Mouse (Mus musculus): ENCODE results near the gene Tsnax. TPM values are rescaled to one million over a fixed set of nuclear protein-coding genes. Genes with fewer than 3 reads are reported as not detected.
A peak's percentile ranks its signal among the peaks of the same experiment; 100 is the strongest.

Tsnax gene
- polyA plus RNA-seq, 1 experiment from 2014 or later: 162 TPM

DNA sequence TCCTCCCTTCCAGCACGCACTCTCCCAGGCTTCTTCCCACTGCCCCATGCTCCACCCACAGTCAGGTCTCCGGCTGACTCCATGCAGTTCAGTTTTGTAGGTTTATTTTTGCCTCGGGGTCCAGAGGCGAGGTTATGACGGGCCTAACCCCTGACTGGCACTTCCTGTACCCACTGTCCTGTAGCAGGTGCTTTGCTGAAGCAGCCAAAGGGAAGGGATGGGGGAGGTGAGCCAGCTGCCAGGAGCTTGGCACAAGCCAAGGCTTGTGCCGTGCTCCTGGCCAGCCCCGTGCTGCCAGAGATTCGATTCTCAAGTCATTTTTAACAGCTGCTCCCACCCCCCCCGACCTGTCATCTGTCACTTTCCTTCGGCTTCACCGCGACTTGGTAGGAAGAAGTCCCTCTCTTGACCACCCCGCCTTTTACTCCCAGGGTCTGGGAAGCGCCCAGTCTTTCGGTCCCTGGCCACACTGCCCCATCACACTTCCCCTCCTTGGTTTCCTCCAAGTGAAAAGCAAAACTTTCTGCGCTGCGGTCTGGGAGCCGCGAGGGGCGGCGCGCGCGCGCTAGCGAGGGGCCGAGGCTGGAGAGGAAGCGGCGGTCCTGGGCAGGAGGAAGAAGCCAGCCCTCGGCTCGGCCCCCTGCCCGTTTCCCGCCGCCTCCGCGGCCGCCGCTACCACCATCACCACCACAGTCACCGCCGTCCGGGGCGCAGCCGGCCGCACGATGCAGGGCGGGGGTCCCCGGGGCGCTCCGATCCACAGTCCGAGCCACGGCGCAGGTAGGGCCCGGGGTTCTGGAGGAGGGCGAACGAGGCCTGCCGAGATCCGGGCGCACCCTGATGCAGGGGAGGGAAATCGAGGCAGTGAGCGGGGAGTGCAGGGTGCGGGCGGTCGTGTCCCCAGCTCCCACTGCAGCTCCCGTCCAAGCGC lies 41.0 kb downstream of the Tsnax start, which contains the start of gene Disc1:
Gene Disc1, plus strand, starts transcription at position 691 of the 931 bp plus-strand sequence.
- peak; percentile 50 for ATAC-seq
- H3K27ac ChIP-seq (ENCODE audit: low read length): no peak within 1 kb of the TSS
- WGBS: 3% methylated on average over 55 of the region's 65 CpGs
- H3K36me3 ChIP-seq (ENCODE audit: control insufficient read depth, insufficient read depth): no peaks in the 10 kb centered on the region
- H3K4me3 ChIP-seq (replicated peaks; ENCODE audit: low read length): peak within 1 kb of the TSS; percentile 53
- peak within 1 kb of the TSS; percentile 88 for H3K4me2 ChIP-seq (ENCODE audit: low read length)
- peaks cover 9% of the 10 kb centered on the region for H3K4me1 ChIP-seq (replicated peaks; ENCODE audit: control insufficient read depth, insufficient read depth, low read length)
- H3K9ac ChIP-seq (replicated peaks; ENCODE audit: low read depth, low read length): peak within 1 kb of the TSS; percentile 62
- H3K27me3 ChIP-seq (replicated peaks; ENCODE audit: control insufficient read depth, insufficient read depth, low read length): peaks cover 26% of the 10 kb centered on the region
- no peaks in the 10 kb centered on the region for H3K9me3 ChIP-seq (ENCODE audit: control insufficient read depth, low read length)

DNA sequence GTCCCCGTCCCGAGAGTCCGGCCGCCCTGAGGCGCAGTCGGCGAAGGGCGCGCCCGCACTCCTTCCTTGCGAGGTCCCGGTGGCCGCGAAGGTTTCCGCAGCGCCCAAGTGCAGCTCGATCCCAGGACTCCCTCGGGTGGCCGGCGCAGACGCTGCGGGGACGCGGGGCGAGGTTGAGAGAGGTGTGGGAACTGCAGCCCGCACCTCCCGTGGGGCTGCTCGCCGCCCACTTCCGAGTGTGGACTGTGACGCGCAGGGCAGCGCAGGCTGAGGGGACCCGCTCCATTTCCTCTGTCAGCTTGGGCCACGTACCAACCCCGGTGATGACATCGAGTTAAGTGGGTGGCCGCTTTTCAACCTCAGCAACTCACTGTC lies 41.6 kb downstream of the Tsnax start:
- no peaks in the 10 kb centered on the region for H3K36me3 ChIP-seq (ENCODE audit: control insufficient read depth, insufficient read depth)
- H3K4me3 ChIP-seq (replicated peaks; ENCODE audit: low read length): peak overlapping the region; percentile 53
- peaks cover 9% of the 10 kb centered on the region for H3K4me1 ChIP-seq (replicated peaks; ENCODE audit: control insufficient read depth, insufficient read depth, low read length)
- H3K9ac ChIP-seq (replicated peaks; ENCODE audit: low read depth, low read length): peak overlapping the region; percentile 62
- ATAC-seq: peak; percentile 57; the same call in 1 of the 2 replicates
- WGBS: under 1% methylated on average over 38 of the region's 38 CpGs
- no peak overlapping the region for H3K27ac ChIP-seq (ENCODE audit: low read length)
- H3K4me2 ChIP-seq (ENCODE audit: low read length): peak overlapping the region; percentile 88
- H3K9me3 ChIP-seq (ENCODE audit: control insufficient read depth, low read length): no peaks in the 10 kb centered on the region
- H3K27me3 ChIP-seq (replicated peaks; ENCODE audit: control insufficient read depth, insufficient read depth, low read length): peaks cover 26% of the 10 kb centered on the region

DNA sequence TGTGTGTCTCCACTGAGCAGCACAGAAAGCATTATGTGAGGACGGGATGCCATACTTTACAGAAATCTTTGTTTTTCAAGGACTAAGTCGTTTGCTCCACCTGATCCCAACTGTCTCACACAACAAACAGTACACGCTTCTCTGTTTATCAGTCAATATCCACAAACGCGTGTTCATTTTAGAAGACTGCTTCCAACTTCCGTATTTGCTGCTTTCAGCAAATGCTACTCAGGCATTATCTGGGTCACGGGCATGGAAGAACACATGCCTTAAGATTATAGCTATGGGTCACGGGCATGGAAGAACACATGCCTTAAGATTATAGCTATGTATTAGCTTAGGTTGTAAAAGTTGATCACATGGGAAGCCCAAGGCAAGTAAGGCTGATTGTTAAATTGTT lies 48.1 kb downstream of the Tsnax start:
- Histone ChIP-seq H3K36me3 (ENCODE audit: control insufficient read depth, insufficient read depth) (no peaks in the 10 kb centered on the region), H3K4me2 (ENCODE audit: low read length) (no peak overlapping the region), H3K4me3 (replicated peaks; ENCODE audit: low read length) (no peak overlapping the region), H3K27ac (ENCODE audit: low read length) (no peak overlapping the region), H3K9ac (replicated peaks; ENCODE audit: low read depth, low read length) (no peak overlapping the region), H3K4me1 (replicated peaks; ENCODE audit: control insufficient read depth, insufficient read depth, low read length) (no peaks in the 10 kb centered on the region), H3K27me3 (replicated peaks; ENCODE audit: control insufficient read depth, insufficient read depth, low read length) (no peaks in the 10 kb centered on the region; the same call in 1 of the 2 replicates), H3K9me3 (ENCODE audit: control insufficient read depth, low read length) (no peaks in the 10 kb centered on the region)
- no peak for ATAC-seq
- 87% methylated on average over 8 of the region's 8 CpGs for WGBS

DNA sequence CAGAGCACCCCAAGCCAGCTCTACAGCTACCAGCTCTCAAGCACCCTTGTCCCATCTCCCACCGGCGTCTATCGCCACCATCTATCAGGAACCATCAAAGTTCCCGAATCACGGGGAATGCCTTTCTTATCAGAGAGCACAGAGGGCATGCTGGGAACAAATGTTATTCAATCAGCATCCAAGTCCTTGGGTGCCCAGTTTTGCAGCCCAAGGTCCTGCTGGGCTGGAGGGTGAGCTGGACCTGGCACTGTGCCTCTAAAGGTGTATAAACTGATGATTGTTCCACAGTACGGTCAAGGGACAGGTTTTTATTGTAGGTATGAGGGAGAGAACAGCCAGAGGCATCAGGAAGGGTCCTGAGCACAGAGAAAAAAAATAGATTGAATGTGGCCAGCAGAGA lies 52.8 kb downstream of the Tsnax start:
- H3K4me1 ChIP-seq (replicated peaks; ENCODE audit: control insufficient read depth, insufficient read depth, low read length): peaks cover 8% of the 10 kb centered on the region; the same call in 1 of the 2 replicates
- H3K27me3 ChIP-seq (replicated peaks; ENCODE audit: control insufficient read depth, insufficient read depth, low read length): no peaks in the 10 kb centered on the region
- no peak overlapping the region for H3K27ac ChIP-seq (ENCODE audit: low read length)
- ATAC-seq: no peak
- H3K9me3 ChIP-seq (ENCODE audit: control insufficient read depth, low read length): no peaks in the 10 kb centered on the region
- H3K36me3 ChIP-seq (ENCODE audit: control insufficient read depth, insufficient read depth): no peaks in the 10 kb centered on the region
- 88% methylated on average over 6 of the region's 6 CpGs for WGBS
- no peak overlapping the region for H3K4me2 ChIP-seq (ENCODE audit: low read length)
- H3K9ac ChIP-seq (replicated peaks; ENCODE audit: low read depth, low read length): no peak overlapping the region
- no peak overlapping the region for H3K4me3 ChIP-seq (replicated peaks; ENCODE audit: low read length)

DNA sequence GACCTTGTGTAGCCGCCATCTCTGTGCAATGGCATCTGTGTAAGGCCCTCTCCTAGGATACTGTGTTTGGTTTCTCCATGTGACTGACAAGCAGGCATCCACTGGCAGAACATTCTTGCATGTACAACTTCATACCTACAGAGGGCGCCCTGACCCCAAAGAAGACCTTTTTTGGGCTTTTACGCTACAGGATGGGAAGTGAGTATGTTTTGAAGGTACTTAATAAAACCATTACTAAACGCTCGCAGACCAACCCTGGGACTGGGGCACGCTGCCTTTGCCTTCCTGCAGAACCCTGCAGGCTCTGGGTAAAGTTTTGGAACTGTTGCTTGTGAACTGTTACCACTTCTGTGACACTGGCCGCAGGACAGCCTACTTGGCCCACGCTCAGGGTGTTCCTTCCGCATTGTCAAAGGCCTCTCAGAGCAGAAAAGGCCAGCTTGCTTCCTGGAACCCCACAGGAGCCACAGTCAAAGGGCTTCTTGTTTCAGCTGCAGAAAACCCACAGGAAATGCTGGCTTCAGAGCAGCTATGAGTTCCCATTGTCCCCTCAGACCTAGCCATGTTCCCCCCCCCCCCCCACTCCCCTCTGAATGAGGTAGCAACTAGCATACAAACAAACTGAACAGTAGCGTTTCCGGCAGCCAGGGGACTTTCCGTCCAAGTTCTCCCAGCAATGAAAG lies 54.3 kb downstream of the Tsnax start:
- H3K27ac ChIP-seq (ENCODE audit: low read length): peak overlapping the region; percentile 63
- H3K9me3 ChIP-seq (ENCODE audit: control insufficient read depth, low read length): no peaks in the 10 kb centered on the region
- WGBS: 25% methylated on average over 12 of the region's 12 CpGs
- no peak overlapping the region for H3K4me2 ChIP-seq (ENCODE audit: low read length)
- H3K4me1 ChIP-seq (replicated peaks; ENCODE audit: control insufficient read depth, insufficient read depth, low read length): peaks cover 8% of the 10 kb centered on the region; the same call in 1 of the 2 replicates
- no peaks in the 10 kb centered on the region for H3K27me3 ChIP-seq (replicated peaks; ENCODE audit: control insufficient read depth, insufficient read depth, low read length)
- peak; percentile 71 for ATAC-seq
- H3K4me3 ChIP-seq (replicated peaks; ENCODE audit: low read length): no peak overlapping the region
- no peaks in the 10 kb centered on the region for H3K36me3 ChIP-seq (ENCODE audit: control insufficient read depth, insufficient read depth)
- H3K9ac ChIP-seq (replicated peaks; ENCODE audit: low read depth, low read length): no peak overlapping the region

DNA sequence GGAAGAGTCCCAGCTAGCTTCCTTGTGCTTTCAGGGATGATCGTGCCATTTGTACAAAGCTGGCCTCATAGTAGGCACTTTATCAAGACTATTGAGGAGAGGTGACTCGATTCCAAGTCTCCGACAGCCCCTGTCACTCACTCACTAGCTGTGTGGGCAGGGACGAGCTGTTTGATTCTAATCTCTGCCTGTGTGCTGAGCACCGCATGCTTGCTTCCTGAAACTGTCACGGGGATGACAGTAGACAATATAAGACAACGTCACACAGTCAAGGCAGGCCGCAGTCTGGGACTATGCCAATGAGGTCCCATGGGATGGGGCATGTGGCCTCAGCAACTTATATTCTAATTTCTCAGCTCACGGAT lies 54.8 kb downstream of the Tsnax start:
- WGBS: 71% methylated on average over 9 of the region's 9 CpGs
- H3K4me3 ChIP-seq (replicated peaks; ENCODE audit: low read length): no peak overlapping the region
- H3K4me1 ChIP-seq (replicated peaks; ENCODE audit: control insufficient read depth, insufficient read depth, low read length): peaks cover 8% of the 10 kb centered on the region; the same call in 1 of the 2 replicates
- H3K27ac ChIP-seq (ENCODE audit: low read length): peak overlapping the region; percentile 63
- no peak overlapping the region for H3K4me2 ChIP-seq (ENCODE audit: low read length)
- ATAC-seq: 0 out of 2 replicates have a peak, but pooled peaks have one; percentile 9
- H3K27me3 ChIP-seq (replicated peaks; ENCODE audit: control insufficient read depth, insufficient read depth, low read length): no peaks in the 10 kb centered on the region
- H3K36me3 ChIP-seq (ENCODE audit: control insufficient read depth, insufficient read depth): no peaks in the 10 kb centered on the region
- no peak overlapping the region for H3K9ac ChIP-seq (replicated peaks; ENCODE audit: low read depth, low read length)
- H3K9me3 ChIP-seq (ENCODE audit: control insufficient read depth, low read length): no peaks in the 10 kb centered on the region

DNA sequence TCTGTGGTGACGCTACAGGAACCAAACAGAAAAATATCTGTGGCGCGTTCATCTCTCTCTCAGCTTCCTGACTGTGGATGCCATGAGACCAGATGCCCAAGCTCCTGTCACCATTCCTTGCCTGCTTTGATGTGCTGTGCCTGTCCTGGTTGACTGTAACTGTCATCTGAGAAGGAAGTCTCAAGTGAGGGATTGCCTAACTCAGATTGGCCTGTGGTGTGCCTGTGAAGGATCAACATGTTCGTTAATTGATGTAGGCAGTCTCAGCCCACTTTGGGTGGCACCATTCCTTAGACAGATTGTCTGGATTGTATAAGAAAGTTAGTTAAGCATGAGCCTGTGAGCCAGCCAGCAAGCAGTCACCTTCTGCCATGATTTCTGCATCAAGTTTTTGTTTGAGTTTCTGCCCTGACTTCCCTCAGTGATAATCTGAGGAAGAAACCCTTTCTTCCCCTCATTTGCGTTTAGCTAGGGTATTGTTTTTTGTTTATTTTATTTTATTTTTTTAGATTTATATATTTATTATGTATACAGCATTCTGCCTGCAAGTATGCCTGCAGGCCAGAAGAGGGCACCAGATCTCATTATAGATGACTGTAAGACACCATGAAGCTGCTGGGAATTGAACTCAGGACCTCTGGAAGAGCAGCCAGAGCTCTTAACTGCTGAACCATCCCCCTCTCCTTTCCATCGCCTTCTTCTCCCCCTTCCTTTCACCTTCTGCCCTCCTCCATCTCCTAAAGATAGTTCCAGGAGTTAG lies 55.5 kb downstream of the Tsnax start:
- Histone ChIP-seq H3K27ac (ENCODE audit: low read length) (peak overlapping the region; percentile 54; the same call in 1 of the 2 replicates), H3K4me2 (ENCODE audit: low read length) (no peak overlapping the region), H3K36me3 (ENCODE audit: control insufficient read depth, insufficient read depth) (no peaks in the 10 kb centered on the region), H3K27me3 (replicated peaks; ENCODE audit: control insufficient read depth, insufficient read depth, low read length) (no peaks in the 10 kb centered on the region), H3K9me3 (ENCODE audit: control insufficient read depth, low read length) (no peaks in the 10 kb centered on the region), H3K4me3 (replicated peaks; ENCODE audit: low read length) (no peak overlapping the region), H3K4me1 (replicated peaks; ENCODE audit: control insufficient read depth, insufficient read depth, low read length) (peaks cover 12% of the 10 kb centered on the region), H3K9ac (replicated peaks; ENCODE audit: low read depth, low read length) (no peak overlapping the region)
- ATAC-seq: no peak
- WGBS: 76% methylated on average over 6 of the region's 6 CpGs

DNA sequence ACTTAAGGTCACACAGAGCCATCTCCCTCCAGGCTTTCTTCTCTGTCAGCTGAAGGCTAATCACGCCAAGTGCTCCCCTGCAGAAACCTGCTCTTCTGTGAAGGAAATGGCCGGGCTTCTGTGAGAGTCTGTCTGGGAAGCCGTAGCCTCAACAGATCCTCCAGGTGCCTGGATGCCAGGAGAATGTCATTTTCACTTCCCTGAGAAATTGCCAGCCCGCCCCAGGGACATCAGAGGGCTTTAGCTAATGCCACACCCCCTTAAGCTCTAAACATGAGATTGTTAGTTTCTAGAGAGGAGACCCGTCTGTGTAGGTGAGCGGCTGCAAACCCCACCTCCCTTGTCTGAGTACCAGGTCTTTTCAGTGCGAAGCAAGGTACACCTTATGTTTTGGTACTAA lies 56.5 kb downstream of the Tsnax start:
- Histone ChIP-seq H3K4me2 (ENCODE audit: low read length) (no peak overlapping the region), H3K27ac (ENCODE audit: low read length) (no peak overlapping the region), H3K27me3 (replicated peaks; ENCODE audit: control insufficient read depth, insufficient read depth, low read length) (no peaks in the 10 kb centered on the region), H3K9me3 (ENCODE audit: control insufficient read depth, low read length) (no peaks in the 10 kb centered on the region), H3K9ac (replicated peaks; ENCODE audit: low read depth, low read length) (no peak overlapping the region), H3K36me3 (ENCODE audit: control insufficient read depth, insufficient read depth) (no peaks in the 10 kb centered on the region), H3K4me3 (replicated peaks; ENCODE audit: low read length) (no peak overlapping the region), H3K4me1 (replicated peaks; ENCODE audit: control insufficient read depth, insufficient read depth, low read length) (peaks cover 16% of the 10 kb centered on the region)
- WGBS: 73% methylated on average over 7 of the region's 7 CpGs
- ATAC-seq: no peak

DNA sequence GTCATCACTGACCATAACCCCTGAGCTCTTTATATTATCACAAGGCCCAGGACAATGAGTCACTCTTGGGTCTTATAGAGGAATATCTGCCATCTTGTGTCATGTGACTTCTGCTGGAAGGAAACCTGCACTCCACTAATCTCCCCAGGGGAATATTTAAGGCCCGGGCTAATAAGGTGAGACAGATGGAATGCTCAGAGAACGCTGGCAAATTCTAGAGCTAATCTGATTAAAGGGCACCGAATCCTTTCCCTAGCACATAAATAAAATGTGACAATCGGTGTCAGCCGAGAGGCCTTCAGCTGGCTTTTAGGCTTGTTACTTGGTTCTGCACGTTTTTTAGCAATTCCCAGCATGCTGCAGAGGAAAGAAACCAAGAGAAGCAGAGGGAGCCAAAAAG lies 56.9 kb downstream of the Tsnax start:
- ATAC-seq: no peak
- Histone ChIP-seq H3K27me3 (replicated peaks; ENCODE audit: control insufficient read depth, insufficient read depth, low read length) (no peaks in the 10 kb centered on the region), H3K9ac (replicated peaks; ENCODE audit: low read depth, low read length) (no peak overlapping the region), H3K4me1 (replicated peaks; ENCODE audit: control insufficient read depth, insufficient read depth, low read length) (peaks cover 16% of the 10 kb centered on the region), H3K27ac (ENCODE audit: low read length) (no peak overlapping the region), H3K4me3 (replicated peaks; ENCODE audit: low read length) (no peak overlapping the region), H3K9me3 (ENCODE audit: control insufficient read depth, low read length) (no peaks in the 10 kb centered on the region), H3K36me3 (ENCODE audit: control insufficient read depth, insufficient read depth) (no peaks in the 10 kb centered on the region), H3K4me2 (ENCODE audit: low read length) (no peak overlapping the region)
- WGBS: 63% methylated on average over 6 of the region's 6 CpGs

Data from forebrain, embryonic 16.5 days (tissue).